Mouse (Mus musculus) retina, embryonic 14.5 days (tissue): ENCODE measurements around the gene Nampt.

ENCODE experiments used
- DNase-seq: peaks from one replicate; pipeline ENCODE4 v3.0.0-alpha.2; 2015; ENCODE audit warnings: low spot score

Gene Nampt

GRCm38 (mm10) chr12:32897199-32898120, 78.1 kb downstream of the Nampt start:
- peak; percentile 94 for DNase-seq

- DNase-seq, result no peak
Measured at GRCm38 (mm10) chr12:32901005-32901404, 81.7 kb downstream of the Nampt start.
